30 mouse cellular contexts compared by ENCODE assay signal in genomic region chr9:83551116-83551515, GRCm38 (mm10). TPM values are rescaled to one million over a fixed set of nuclear protein-coding genes. Genes with fewer than 3 reads are reported as not detected.
DNase-seq lines count a peak whose midpoint lies in the region; ATAC-seq and TF ChIP-seq lines count a peak whose summit lies in the region.
"Had no signal": no experiment of that assay in that cellular context is flagged by ENCODE, and none has a peak within 500 bp of the region (broad histone marks: within the 10 kb centered on the region; RNA-seq: fewer than 3 reads in every experiment).

No protein-coding gene starts in this region.

- no peak overlapping the region for H3K4me2 ChIP-seq in embryonic facial prominence, embryonic 12.5 days (replicated peaks)
- H3K4me2 ChIP-seq in lung, postnatal 0 days (replicated peaks; ENCODE audit: low read depth, low read length): no peak overlapping the region
- no peak overlapping the region for H3K4me2 ChIP-seq in liver, postnatal 0 days (ENCODE audit: low read depth, low read length)
- H3K4me2 ChIP-seq: heart, embryonic 13.5 days; hindbrain, embryonic 14.5 days; limb, embryonic 13.5 days; liver, embryonic 11.5 days; neural tube, embryonic 13.5 days had no signal

- H3K36me3 ChIP-seq in embryonic facial prominence, embryonic 12.5 days: no peaks in the 10 kb centered on the region
- no peaks in the 10 kb centered on the region for H3K36me3 ChIP-seq in embryonic facial prominence, embryonic 10.5 days (replicated peaks)
- no peaks in the 10 kb centered on the region for H3K36me3 ChIP-seq in lung, postnatal 0 days (ENCODE audit: insufficient read depth, low read length)
- no peaks in the 10 kb centered on the region for H3K36me3 ChIP-seq in liver, postnatal 0 days (replicated peaks; ENCODE audit: insufficient read depth, low read length)
- H3K36me3 ChIP-seq: heart, embryonic 13.5 days; limb, embryonic 13.5 days; neural tube, embryonic 13.5 days had no signal

- no peak for TF ChIP-seq CTCF in lung, postnatal 0 days (IDR thresholded peaks at IDR 0.05)
- no peak for TF ChIP-seq CTCF in liver, postnatal 0 days (IDR thresholded peaks at IDR 0.05; ENCODE audit: low read depth)

- DNase-seq in embryonic facial prominence, embryonic 10.5 days (ENCODE audit: low spot score): no peak
- DNase-seq in lung, postnatal 0 days (ENCODE audit: low spot score): peak; percentile 34
- no peak for DNase-seq in lung, adult 18-20 months
- peak; percentile 29 for DNase-seq in retina, postnatal 1 day
- DNase-seq in retina, embryonic 14.5 days (ENCODE audit: low spot score): no peak
- no peak for DNase-seq in adrenal gland, adult 2 months
- DNase-seq in liver, postnatal 0 days: no peak
- DNase-seq: adrenal gland, postnatal 14 days; cerebellum, adult 11-12 months; cerebellum, adult 9-11 months; embryo, embryonic 11 days; heart, postnatal 10 days; kidney, adult 9 months; kidney, postnatal 10 days; layer of hippocampus, adult 9-11 months; lung, adult 2 months; lung, postnatal 14 days; thymus, adult 2 months; thymus, postnatal 36 days had no signal

- no peaks in the 10 kb centered on the region for H3K9me3 ChIP-seq in embryonic facial prominence, embryonic 12.5 days
- H3K9me3 ChIP-seq in embryonic facial prominence, embryonic 10.5 days: no peaks in the 10 kb centered on the region
- no peaks in the 10 kb centered on the region for H3K9me3 ChIP-seq in lung, postnatal 0 days (ENCODE audit: low read length)
- no peaks in the 10 kb centered on the region for H3K9me3 ChIP-seq in liver, postnatal 0 days (ENCODE audit: low read length)
- H3K9me3 ChIP-seq: heart, embryonic 13.5 days; limb, embryonic 13.5 days; neural tube, embryonic 13.5 days had no signal

- no peak for TF ChIP-seq EP300 in lung, postnatal 0 days (IDR thresholded peaks at IDR 0.05)
- TF ChIP-seq EP300 in liver, postnatal 0 days (IDR thresholded peaks at IDR 0.05; ENCODE audit: low read depth): no peak

- no peak overlapping the region for H3K27ac ChIP-seq in embryonic facial prominence, embryonic 12.5 days
- H3K27ac ChIP-seq in embryonic facial prominence, embryonic 10.5 days (replicated peaks): no peak overlapping the region
- H3K27ac ChIP-seq in lung, postnatal 0 days (ENCODE audit: low read length): no peak overlapping the region
- H3K27ac ChIP-seq in liver, postnatal 0 days (ENCODE audit: low read depth): no peak overlapping the region
- H3K27ac ChIP-seq: heart, embryonic 13.5 days; hindbrain, embryonic 14.5 days; limb, embryonic 13.5 days; neural tube, embryonic 13.5 days had no signal

- H3K27me3 ChIP-seq in embryonic facial prominence, embryonic 12.5 days: no peaks in the 10 kb centered on the region
- peaks cover 34% of the 10 kb centered on the region for H3K27me3 ChIP-seq in embryonic facial prominence, embryonic 10.5 days (replicated peaks; ENCODE audit: low read depth, poor library complexity, severe bottlenecking)
- no peaks in the 10 kb centered on the region for H3K27me3 ChIP-seq in lung, postnatal 0 days (replicated peaks; ENCODE audit: insufficient read depth, low read length)
- H3K27me3 ChIP-seq in liver, postnatal 0 days (ENCODE audit: insufficient read depth, low read length): peaks cover 4% of the 10 kb centered on the region; the same call in 1 of the 2 replicates
- H3K27me3 ChIP-seq: heart, embryonic 13.5 days had no signal

- H3K9ac ChIP-seq in embryonic facial prominence, embryonic 12.5 days: peak overlapping the region; percentile 15; the same call in 1 of the 2 replicates
- H3K9ac ChIP-seq in lung, postnatal 0 days (replicated peaks; ENCODE audit: low read depth): no peak overlapping the region
- H3K9ac ChIP-seq in liver, postnatal 0 days (replicated peaks): no peak overlapping the region
- H3K9ac ChIP-seq: heart, embryonic 13.5 days; hindbrain, embryonic 14.5 days; limb, embryonic 13.5 days; neural tube, embryonic 13.5 days had no signal

- WGBS in embryonic facial prominence, embryonic 12.5 days: 76% methylated on average over 7 of the region's 7 CpGs
- 84% methylated on average over 7 of the region's 7 CpGs for WGBS in embryonic facial prominence, embryonic 10.5 days
- WGBS in lung, postnatal 0 days: 55% methylated on average over 7 of the region's 7 CpGs
- 77% methylated on average over 7 of the region's 7 CpGs for WGBS in liver, postnatal 0 days (ENCODE audit: insufficient replicate concordance)

- H3K4me3 ChIP-seq in embryonic facial prominence, embryonic 12.5 days: no peak overlapping the region
- no peak overlapping the region for H3K4me3 ChIP-seq in embryonic facial prominence, embryonic 10.5 days
- H3K4me3 ChIP-seq in lung, postnatal 0 days (ENCODE audit: low read depth, low read length): no peak overlapping the region
- H3K4me3 ChIP-seq in liver, postnatal 0 days (ENCODE audit: low read depth, low read length): no peak overlapping the region
- H3K4me3 ChIP-seq: erythroblast, embryonic 14.5 days; heart, embryonic 13.5 days; limb, embryonic 13.5 days; neural tube, embryonic 13.5 days had no signal

- H3K4me1 ChIP-seq in embryonic facial prominence, embryonic 12.5 days: 0 out of 2 replicates have a peak, but pooled peaks cover 5% of the 10 kb centered on the region
- H3K4me1 ChIP-seq in embryonic facial prominence, embryonic 10.5 days: peaks cover 33% of the 10 kb centered on the region
- H3K4me1 ChIP-seq in lung, postnatal 0 days (ENCODE audit: insufficient read depth, low read depth, low read length): no peaks in the 10 kb centered on the region
- peaks cover 4% of the 10 kb centered on the region; the same call in 1 of the 2 replicates for H3K4me1 ChIP-seq in liver, postnatal 0 days (ENCODE audit: insufficient read depth)
- H3K4me1 ChIP-seq: neural tube, embryonic 13.5 days had no signal

- no peak for ATAC-seq in embryonic facial prominence, embryonic 12.5 days (ENCODE audit: insufficient number of reproducible peaks, insufficient read depth, low FRiP score, low TSS enrichment)
- ATAC-seq in lung, postnatal 0 days: peak; percentile 31; the same call in 1 of the 2 replicates
- no peak for ATAC-seq in liver, postnatal 0 days
- ATAC-seq: forebrain, embryonic 16.5 days; intestine, postnatal 0 days; Patski had no signal

RNA-seq across cellular contexts. Expression of gene Sh3bgrl2, which starts 3.0 kb away (rescaled TPM):
- polyA plus RNA-seq in embryonic facial prominence, embryonic 12.5 days (2016; fragmentation: Nextera tagmentation; extraction: Ambion mirVana): 12.0 and 12.3 TPM in 2 replicates
- 12.7 and 15.3 TPM in 2 replicates for polyA plus RNA-seq in embryonic facial prominence, embryonic 10.5 days (2016; fragmentation: Nextera tagmentation; extraction: Ambion mirVana)
- 17.3 and 18.6 TPM in 2 replicates for polyA plus RNA-seq in lung, postnatal 0 days (2015; fragmentation: Nextera tagmentation; extraction: Ambion mirVana)
- 10 to 100 TPM; 16.1 to 20.2 TPM for total RNA-seq in adrenal gland, adult 2 months (2021)
- polyA plus RNA-seq in adrenal gland, adult 2 months (2012; rRNA removed): 1.5 and 1.6 TPM in 2 replicates
- polyA plus RNA-seq in liver, postnatal 0 days (2015; fragmentation: Nextera tagmentation; extraction: Ambion mirVana): 21.2 and 22.2 TPM in 2 replicates
- total RNA-seq: MEL had no signal

Comparison
In these comparisons a context has a peak if more than half of its experiments do, and no peak if none do; other contexts are left out.
1. DNase-seq: peak in lung, postnatal 0 days (single experiment) and retina, postnatal 1 day (single experiment); none in embryonic facial prominence, embryonic 10.5 days (single experiment), lung, adult 18-20 months (0 of 2), retina, embryonic 14.5 days (single experiment), adrenal gland, adult 2 months (single experiment) and liver, postnatal 0 days (single experiment).